Mouse (Mus musculus) megakaryocyte, embryonic 14.5 days (primary cell): Measurements from ENCODE around the gene Micall2.

Source experiments
- FLI1 ChIP-seq: IDR thresholded peaks from 2 replicates; pipeline ENCODE4 v1.6.1; 2012; ENCODE audit warnings: low read length, inconsistent platforms, mixed read lengths
- GATA1 ChIP-seq: IDR thresholded peaks from 3 replicates; pipeline ENCODE4 v1.6.1; 2012; ENCODE audit warnings: mixed read lengths, low read length, inconsistent platforms, borderline replicate concordance

GRCm38 (mm10) chr5:139718540-139718939 lies 17.6 kb downstream of the Micall2 start:
- TF ChIP-seq GATA1 (no peak), FLI1 (no peak)
